Mouse (Mus musculus) liver (tissue): ENCODE results near the gene Hk1.
A peak's percentile ranks its signal among the peaks of the same experiment; 100 is the strongest.

Source experiments
- DNase-seq: peaks from one replicate; pipeline ENCODE4 v3.0.0-alpha.2; 2020; ENCODE audit warnings: mixed read lengths

Hk1 gene

DNA sequence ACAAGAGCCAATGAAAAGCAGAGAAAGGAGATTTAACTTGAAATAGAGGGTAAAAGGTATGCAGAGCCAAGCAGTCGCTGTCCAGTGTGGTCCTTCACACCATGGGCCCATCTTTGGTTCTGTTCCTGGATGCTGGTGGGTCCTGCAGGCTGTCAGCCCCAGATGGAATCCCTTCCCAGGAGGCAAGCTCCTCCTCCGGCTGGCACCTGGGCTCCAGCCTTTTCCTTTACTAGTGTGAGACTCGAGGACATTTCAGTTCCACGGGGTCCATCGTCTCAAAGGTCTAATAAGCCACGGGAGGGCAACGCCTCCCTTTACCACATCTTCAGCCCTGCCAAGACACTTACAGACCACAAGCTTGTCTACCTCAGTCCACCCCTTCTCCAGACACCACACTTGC, 60.6 kb downstream of the Hk1 start:
- no peak for DNase-seq

DNA sequence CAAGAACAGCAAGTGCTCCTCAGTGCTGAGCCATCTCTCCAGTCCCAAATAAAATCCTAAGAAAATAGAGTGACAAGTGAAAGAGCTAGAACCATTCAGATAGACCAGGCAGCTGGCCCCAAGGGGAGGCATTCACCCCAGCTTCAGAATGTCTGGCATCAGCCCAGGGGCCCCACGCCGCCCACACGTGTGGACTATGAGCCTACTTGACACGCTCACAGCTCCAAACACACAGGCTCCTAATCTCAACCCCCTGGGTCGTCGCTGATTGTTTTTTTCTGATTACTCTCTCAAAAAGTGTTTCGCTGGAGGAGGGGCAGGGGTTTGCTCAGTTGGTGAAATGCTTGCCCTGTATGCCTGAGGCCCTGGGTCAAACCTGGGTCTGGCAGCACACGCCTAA, 63.2 kb downstream of the Hk1 start:
- no peak for DNase-seq

DNA sequence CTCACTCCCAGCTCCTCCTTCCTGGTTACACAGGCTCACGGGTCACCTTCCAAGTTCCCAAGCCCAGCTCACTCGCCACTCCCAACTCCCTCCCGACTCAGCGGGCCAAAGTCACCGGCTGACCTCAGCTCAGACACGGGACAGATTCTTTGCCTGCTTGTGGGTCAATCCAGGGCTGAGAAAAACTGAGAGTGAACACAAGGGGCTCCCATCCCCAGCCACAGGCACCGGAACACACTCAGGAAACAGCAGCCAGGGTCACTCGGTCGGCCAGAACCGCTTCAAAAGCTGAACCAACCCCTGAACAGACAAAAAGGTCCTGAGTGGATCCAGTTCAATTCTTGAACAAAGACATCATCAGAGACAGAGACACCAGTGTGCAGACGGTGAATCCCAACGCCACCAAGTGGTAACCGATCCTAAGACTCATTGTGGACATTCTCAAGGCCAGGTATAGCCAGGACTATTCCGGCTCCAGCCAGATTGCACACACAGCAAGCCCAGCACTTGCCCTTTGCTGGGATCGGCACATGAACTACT, 65.8 kb downstream of the Hk1 start:
- DNase-seq = no peak

DNA sequence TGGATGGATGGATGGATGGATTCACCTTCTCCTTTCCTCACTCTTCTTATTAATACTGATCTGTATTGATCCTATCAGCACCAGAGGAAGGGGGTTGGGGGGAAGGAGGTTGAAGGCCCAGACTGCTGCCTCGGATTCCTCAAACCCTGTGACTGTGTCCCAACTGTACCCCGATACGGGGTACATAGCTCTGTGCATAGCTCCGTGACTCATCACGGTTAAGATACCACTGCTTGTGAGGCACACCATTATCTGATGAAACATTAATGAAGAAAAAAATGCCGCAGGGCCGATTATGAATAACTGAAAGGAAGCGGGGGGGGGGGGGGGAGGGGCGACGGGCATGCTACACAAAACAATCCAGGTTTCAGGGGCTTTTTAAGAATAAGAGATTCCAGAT, 66.6 kb downstream of the Hk1 start:
- DNase-seq = no peak

DNA sequence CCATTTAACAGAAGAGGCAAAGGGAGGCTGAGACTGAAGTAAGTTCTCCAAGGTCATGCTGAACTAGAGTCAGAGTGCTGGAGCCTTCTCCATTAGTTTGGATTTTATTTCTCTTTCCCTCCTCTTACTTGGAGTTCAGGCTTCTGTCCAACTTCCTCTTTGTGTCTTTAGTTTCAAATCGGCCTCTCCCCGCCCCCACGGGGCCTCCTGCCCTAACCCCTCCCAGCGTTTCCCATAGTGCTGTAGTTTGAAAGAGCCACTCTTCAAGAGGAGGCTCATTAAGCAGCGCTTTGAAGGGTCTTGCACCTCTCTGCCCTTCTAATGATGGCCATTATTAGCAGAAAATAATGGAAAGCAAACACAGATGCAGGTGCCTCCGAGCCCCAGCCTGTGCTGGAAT, 68.2 kb downstream of the Hk1 start:
- peak; percentile 58 for DNase-seq

DNA sequence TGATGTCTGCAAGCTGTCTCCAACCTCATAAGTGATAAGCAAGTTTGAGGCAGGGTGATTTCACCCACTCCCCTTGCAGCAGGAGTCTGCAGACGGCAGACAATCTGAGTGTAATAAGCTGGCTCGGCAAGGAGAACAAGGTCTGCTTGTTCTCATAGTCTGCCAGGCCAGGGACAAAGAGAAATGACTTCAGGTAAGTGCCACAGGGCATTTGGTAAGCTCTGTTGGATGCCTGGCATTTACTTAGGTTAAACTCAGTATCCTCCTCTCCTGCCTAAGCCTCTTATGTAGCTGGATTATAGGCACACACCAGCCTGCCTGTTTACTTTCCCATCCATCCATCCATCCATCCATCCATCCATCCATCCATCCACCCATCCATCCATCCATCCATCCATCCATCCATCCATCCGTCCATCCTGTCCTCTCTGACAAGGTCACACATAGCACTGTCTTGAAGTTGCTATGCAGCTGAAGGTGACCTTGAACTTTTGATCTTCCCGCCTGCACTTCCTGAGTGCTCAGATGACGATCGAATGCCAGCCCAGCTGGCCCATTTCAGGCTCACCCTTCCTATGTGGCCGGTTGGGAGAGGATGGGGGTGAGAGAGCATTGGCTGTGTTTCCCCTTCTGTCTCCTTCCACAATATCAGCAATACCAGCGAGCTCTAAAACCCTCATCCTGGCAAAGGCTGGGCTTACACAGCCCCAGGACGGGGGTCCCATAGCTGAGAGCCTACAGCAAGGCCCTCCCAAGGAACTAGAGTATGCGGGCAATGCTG, 69.3 kb downstream of the Hk1 start:
- no peak for DNase-seq

DNA sequence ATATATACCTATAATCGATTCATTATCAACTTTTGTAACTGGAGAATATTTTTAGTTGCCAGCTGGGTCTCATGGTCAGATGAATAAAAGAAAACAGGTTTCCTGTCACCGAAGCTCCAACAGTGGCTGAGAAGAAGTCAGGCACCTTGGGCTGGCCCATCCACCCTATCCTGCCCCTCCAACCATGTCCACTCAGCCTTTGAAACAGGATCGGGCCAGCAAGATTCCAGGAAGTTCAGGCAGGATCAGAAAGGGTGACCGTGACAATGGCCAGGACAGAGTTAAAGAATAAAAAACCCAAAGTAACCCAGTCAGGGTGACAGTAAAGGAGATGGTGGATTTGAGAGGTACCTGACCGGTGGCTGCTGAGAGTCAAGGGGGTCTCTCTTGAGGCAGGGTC, 70.1 kb downstream of the Hk1 start:
- DNase-seq = no peak

DNA sequence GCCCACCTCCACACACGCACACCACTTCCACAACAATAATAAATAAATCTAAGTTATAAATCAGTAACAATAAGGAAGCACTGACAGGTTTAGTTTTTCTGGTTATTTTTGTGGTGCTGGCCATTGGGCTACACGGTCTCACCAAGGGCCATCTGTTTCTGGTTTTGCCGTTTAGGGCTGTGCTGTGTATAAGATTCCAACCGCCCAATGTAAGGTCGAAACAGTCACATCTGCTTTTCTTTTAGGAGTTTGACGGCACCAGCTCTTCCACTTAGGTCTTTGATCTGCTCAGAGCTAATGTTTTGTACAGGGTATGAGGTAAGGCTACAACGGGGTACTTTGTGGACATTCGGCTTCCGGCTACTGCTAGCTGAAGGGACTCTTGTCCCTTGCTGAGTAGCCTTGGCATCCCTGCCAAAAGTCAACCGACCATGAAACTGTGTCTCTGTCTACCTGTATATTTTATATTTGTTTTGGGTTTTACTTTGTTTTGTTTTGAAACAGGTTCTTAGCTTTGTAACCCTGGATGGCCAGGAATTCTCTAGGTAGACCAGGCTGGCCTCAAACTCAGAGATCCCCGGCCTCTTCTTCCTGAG, 70.7 kb downstream of the Hk1 start:
- no peak for DNase-seq

DNA sequence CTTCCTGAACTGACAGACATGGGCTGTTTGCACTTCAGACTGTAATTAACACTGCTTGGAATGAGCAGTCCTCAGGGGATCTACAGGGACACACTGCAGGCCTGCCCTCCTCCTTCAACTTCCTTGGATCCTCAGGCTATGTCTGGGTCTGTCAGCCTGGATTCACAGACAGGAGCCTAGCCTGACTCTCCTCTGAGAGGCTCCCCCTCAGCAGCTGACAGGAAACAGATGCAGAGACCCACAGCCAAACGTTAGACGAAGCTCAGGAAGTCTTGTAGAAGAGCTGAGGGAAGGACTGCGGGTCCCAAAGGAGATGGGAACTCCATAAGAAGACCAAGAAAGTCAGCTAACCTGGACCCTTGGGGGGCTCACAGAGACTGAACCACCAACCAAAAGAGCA, 73.2 kb downstream of the Hk1 start:
- no peak for DNase-seq

DNA sequence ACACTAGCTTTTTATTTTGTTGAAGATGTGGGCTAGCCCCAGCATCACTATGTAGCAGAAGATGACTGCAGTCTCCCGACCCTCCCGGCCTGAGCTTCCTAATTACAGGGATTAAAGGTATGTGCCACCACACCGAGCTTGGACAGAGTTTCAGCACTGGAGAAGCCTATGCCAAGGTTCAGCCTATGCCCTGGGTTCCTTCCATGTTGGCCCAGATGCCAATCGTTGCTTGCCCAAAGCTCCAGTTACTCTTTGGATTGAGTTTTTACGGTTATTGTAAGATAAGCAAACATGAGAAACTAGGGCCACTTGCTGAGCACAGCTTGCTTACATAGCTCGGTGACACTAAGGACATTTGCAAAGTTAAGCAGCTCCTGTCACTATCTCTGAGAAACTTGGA, 74.6 kb downstream of the Hk1 start:
- no peak for DNase-seq

DNA sequence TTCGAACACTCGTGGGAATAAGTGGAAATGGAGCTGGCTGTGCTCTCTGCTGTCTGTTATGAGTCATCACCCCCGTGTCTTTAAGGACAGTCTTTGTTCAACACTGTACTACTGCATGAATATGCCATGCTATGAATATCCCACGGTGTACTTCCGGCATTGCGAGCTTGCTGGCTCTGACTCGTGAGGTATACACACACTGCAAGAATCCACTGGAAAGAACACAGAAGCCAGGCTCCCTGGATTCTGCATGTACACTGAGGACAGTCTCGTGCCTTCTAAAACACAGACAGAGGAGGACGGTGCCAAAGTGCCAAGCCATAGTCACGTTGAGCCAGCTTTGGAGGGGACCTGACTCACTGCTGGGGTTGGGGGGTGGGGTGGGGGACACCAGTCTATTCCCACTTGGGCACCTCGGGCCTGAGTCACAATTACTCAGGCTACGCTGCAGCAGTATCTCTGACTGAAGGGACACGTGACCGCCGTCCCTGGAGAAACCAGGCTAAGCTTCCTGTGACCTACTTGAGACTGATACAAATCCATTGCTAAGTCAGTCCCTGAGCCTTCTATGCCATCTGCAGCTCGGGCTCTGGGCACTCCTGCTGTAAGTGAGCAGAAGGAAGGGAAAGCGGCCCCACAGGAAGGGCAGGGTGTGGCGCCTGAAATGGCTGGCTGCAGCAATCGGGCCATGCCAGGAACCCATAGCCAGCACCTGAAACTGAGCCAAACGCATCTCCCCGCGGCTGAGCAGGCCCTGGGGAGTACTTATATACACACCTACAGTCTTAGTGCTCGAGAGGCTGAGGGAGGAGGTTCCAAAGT, 79.5 kb downstream of the Hk1 start:
- no peak for DNase-seq

DNA sequence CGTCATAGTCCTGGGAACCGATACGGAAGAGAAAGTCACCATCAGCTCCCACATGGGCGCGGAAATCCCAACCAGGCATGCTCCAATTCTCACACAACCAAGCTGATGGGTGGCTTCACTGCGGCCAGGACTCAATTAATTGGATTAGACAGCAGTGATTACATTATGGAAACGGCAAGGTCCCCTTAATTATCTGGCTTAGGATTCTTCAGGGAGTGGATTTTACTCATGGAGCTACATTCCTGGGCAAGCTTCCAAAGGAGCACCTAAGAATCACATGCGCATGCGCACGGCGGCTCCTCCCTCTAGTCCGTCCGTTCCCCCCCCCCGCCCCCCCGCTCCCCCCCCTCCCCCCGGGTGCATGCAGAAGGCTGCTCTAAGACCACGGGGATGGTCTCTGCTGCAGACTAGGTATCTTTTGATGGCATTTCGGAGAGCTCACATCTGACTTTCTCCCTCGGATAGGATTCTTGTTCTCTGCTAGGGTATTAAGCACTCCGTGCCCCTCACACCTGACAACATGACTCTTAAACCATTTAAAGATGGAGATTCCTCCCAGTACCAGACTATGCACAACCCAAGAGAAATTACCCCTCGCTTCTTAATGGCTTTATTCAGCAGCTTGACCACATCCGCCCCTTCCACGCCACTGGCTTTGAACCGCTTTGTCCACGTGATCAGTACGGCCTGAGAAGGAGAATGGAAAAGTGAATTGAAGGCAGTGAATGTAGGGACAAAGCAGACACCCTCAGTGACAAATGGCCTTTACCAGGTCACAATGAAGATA, 83.4 kb downstream of the Hk1 start:
- no peak for DNase-seq

DNA sequence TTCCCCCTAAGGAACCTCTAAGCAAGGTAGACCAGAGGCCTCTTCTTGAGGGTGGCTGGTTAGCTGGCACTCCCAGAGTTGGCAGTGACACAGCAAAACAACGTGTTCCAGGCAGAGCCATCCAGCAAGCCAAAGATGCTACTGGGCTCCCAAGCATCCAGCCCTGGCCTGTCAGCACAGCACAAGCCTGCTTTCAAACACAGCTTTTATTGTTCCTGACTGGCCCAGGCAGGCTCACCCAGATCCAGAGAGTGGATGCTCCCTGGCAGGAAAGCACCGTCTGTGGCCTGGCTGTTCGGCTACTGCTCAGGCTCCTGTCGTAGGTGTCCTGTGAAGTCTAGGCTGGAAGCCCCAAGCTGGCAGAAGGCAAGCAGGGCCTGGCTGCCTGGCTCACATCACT, 85.6 kb downstream of the Hk1 start:
- no peak for DNase-seq

DNA sequence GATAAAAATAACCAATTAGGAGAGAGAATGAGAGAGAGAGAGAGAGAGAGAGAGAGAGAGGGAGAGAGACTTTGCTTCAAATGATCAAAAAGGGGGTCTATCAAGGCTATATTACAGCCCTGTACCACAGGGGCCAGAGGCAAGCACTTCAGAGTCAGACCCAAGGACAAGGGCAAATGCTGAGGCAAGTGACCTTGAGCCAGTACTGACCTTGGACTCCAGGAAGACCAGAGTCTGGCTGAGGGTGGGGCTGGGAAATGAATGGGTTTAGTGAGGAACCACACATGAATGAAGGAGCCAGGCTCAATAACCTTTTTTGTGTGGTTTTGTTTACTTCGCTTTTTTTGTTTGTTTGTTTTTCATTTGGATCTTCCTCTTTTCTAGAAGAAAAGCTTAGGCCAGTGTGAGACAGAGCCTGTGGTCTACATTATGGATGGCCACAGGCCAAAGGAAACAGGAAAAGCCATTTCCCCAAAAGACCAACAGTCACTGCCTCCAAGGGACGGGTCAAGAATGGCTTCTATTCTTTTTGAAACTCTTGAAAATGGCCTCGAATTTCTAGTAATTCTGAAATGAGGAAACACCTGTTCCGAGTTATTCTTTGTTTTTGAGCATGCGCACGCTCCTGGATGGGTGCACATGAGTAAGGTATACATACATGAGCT, 92.1 kb downstream of the Hk1 start:
- no peak for DNase-seq

DNA sequence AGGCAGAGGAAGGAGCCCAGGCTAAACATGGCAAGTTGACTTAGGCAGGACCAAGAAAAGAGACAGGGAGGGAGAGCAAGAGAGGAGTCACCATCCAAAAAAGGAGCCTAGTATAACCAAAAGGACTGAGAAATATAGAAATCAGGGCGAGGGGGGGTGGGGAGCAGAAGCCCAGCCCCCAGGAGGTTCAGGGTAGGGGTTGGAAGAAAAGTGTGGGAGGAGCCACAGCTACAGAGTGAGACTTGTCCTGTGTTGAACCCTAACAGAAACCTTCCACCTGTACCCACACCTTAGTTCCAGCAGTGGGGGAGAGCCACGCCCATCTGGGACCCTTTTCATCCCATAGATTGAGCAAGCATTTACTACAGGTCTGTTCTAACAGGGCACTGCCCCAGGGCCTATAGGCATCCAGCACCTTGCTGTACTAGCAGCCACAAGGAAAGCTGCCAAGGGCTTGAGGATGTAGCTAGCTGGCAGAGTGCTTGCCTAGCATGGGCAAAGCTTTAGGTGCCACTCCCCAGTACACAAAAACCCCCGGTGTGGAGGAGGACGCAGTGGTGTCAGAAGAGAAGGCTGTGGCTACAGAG, 96.4 kb downstream of the Hk1 start:
- no peak for DNase-seq

DNA sequence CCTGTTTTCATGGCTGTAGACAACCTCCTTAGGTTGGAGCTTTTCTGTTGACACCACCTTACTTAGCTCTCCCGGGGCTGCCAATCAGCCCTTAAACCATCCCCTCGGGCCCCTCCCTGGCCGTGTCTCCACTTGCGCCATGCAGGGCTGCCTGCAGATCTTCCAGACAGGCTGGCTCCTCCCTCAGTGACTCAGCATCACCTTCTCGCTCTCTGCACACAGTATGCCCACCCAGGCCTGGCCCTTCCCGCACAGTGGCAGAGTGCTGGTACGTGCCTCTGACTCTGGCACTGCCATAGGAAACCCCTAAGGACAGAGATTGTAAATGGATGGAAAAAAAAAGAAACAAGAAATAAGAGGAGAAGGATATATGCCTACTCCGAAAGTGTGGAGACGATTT, 96.9 kb downstream of the Hk1 start:
- DNase-seq = peak; percentile 52

DNA sequence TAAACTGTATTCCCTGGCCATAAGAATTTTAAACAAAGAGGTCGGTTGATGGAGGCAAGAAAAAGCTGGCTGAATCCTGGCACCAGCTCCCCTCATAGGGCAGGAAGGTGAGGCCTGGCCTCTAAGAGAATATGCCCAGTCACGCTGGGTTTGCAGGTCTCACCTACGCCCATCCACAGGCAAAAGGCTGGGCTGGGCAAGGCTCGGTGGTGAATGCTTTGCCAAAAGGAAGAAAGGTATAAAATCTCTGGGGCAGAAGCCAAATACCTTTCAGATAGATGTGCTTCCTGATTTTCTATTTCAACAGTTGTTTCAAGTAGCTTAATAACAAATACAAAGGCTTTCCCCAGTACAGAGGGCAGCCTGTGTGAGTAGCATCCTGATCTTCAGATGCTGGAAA, 100.0 kb downstream of the Hk1 start:
- DNase-seq = no peak

DNA sequence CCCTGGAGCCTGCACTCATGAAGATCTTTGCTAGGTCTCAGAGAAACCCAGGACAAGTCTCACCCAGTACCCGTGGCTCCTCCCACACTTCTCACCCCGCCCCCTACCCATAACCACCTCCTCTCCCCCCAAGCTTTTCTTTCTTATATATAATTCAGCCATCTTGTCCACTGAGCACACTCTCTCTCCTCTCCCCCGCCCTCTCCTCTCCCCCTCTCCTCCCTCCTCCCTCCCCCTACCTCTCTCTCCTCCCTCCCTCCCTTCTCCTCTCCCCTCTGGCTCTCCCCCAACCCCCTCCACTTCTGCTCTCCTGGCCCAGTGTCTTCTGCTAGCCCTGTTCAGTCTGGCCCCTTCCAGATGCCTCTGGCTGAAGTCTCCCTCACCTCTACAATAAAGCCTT, 100.6 kb downstream of the Hk1 start:
- DNase-seq = no peak

DNA sequence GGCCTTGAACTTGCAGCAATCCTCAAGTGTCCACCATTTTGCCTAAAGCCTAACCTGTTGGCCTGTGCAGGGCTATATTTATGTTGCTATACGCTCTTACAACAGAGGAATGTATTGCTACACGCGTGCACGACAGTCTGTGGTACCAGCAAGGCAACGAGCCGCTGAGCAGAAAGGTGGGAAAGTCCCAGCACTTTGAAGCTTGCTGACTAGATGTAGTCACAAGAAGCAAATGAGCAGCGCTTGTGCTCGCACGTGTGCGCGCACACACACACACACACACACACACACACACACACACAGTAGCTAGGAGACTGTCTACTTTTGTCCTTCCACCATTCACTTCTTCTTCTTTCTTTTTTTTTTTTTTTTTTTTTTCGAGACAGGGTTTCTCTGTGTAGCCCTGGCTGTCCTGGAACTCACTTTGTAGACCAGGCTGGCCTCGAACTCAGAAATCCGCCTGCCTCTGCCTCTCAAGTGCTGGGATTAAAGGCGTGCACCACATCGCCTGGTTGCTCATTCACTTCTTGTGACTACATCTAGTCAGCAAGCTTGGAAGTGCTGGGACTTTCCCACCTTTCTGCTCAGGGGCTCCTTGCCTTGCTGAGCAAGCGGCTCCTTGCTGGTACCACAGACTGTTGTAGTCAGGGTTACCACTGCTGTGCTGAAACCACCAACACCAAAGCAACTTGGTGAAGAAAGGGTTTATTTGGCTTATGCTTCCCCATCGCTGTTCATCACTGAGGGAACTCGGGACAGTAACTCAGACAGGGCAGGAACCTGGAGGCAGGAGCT, 102.0 kb downstream of the Hk1 start:
- no peak for DNase-seq

DNA sequence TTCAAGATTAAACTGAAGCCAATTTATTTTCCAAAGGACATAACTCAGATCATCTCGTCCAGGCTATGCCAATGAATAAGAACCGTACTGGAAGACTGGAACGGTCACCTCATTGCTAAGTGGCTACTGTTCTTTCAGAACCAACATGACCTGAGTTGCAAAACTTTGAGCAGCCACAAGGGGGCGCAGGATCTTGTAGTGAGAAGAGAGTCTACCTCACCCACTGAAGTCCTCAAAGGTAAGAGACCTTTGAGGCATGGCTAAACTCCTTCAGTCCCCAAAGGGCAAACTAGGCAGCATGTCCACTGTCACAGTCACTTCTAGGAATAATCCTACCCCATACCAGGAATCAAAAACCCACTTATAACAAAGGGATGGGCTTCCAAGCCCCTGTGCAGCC, 104.5 kb downstream of the Hk1 start:
- DNase-seq = peak; percentile 89

DNA sequence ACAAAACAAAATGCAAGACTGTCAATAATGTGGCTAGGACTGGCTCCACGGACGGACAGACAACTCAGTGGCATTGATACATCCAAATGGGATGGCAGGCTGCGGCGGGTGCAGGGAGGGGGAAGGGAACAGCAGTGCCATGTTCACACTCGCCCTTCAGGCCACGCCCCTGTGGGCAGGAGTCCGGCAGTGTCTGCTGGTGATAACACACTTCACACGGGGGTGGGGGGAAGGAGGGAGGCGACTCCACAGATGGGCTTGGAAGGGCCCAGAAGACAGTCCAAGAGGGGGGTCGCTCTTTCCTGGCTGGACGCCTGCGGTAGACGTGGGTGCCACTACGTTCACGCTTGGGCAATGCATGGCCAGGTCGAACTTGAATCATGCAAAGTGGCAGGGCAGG, 110.4 kb downstream of the Hk1 start:
- DNase-seq = peak; percentile 35
